Mouse (Mus musculus) urinary bladder, postnatal 14 days (tissue): ENCODE measurements around the gene Aox2.
A peak's percentile ranks its signal among the peaks of the same experiment; 100 is the strongest.

ENCODE experiments used
- DNase-seq: peaks from one replicate; pipeline ENCODE4 v3.0.0; 2021; ENCODE audit warnings: low spot score

The Aox2 gene

DNA sequence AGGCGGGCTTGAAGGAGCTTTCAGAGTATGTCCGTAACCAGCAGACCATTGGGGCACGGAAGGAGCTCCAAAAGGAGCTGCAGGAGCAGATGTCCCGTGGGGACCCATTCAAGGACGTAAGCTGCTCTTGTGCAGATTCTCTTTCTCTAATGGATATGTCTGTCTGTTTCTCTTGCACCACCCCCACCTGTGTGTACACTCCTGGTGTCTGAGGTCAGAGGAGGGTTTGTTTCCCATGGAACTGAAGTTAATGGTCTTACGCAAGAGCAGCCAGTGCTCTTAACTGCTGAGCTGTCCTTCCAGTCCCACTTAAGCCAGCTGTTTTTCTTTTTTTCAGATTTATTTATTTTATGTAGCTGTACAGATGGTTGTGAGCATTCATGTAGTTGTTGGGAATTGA, 123.3 kb downstream of the Aox2 start:
- no peak for DNase-seq

DNA sequence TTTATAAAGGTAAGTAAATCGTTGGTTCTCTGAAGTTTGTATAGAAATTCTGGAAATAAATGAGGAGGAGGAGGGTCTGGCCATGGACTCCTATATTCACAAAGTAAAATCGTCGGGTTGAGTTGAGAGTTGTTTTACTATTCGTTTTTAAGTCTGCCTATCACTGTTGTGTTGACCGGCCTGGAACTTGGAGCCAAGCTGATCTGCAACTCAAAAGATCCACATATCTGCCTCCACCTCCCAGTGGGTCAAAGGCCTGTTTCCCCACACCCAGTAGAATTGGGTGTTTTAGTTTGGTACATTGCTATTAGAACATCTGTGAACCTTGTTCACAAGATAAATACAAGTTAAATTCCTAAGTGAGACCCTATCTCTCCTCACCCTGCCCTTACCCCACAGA, 125.6 kb downstream of the Aox2 start:
- DNase-seq: no peak

DNA sequence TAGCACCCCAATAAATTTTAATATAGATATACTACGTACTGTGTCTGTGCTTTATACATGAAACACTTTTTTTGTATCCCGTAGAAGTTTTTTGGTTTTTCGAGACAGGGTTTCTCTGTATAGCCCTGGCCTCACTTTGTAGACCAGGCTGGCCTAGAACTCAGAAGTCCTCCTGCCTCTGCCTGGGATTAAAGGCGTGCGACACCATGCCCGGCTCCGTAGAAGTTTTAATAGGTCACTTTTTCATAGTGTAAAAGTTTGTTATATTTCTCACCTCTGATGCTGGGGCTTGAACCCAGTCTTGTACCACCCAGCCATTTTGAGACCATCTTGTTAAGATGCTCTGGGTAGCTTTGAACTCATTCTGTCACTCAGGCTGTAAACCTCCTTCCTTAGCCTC, 129.2 kb downstream of the Aox2 start:
- DNase-seq: no peak

DNA sequence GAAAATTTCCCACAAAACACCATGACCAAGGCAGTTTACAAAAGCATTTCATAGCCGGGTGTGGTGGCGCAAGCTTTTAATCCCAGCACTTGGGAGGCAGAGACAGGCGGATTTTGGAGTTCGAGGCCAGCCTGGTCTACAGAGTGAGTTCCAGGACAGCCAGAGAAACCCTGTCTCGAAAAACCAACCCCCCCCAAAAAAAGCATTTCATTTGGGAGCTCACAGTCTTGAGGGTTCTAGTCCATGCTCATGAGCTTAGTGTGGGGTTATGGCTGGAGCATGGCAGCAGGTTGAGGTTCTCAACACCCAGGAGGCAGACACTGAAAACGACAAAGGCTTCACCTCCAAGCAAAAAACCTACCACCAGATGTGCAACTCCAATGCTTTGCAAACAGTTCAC, 130.0 kb downstream of the Aox2 start:
- no peak for DNase-seq

DNA sequence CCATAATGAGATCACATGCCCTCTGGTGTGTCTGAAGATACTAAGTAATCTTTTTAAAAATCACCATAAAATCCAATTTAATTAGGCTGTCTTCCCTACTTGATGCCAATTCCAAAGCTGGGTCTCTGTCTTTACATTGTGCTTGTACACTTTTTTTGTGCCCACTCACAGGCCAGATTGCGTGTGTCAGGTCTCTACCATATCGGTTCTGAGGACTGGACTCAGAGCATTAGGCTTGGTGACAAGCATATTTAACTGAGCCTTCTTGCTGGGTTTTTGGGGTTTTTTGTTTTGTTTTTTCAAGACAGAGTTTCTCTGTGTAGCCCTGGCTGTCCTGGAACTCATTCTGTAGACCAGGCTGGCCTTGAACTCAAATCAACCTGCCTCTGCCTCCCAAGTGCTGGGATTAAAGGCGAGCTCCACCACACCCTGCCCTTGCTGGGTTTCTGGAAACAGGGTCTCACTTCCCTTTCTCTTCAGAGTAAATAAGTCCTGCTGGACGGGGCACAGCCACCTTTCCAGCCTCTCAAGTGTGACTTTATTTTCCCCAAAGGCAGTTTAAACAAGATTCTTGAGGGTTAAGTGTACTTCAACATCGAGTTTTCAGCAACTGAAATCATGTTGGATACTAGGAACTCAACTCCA, 131.5 kb downstream of the Aox2 start:
- no peak for DNase-seq

DNA sequence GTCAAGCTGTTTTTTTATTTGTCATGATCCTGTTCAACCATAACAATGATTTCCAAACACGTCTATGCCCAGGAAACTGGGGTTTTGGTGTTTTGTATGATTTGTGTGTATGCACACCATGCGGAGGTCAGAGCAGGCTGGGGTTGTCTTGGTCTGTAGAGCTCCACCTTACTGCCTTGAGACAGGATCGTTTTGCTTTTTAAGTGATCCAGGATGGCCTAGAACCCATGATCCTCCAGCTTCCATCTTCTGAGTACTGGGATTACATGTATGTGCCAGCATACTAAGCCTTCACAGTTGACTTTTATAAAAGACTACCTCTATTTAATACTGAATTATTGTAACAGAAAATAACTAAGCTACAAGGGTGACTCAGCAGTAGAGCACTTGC, 132.1 kb downstream of the Aox2 start:
- no peak for DNase-seq

DNA sequence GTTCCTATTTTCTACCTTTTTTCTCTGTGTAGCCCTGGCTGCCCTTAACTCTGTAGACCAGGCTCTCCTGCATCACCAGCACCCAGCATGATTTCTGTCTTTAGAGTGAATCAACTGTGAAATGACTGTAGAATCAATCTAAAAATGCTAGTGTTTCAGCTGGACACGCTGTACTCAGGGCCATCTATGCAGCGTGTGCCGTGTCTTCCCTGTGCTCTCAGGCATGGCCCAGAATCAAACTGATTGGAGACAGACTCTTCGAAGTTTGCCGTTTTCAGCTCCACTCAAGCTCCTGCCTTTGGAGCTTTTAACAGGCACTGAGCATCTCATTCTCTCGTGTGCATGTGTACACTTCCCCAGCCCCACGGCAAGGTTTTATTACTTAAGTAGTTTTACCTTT, 132.7 kb downstream of the Aox2 start:
- no peak for DNase-seq

DNA sequence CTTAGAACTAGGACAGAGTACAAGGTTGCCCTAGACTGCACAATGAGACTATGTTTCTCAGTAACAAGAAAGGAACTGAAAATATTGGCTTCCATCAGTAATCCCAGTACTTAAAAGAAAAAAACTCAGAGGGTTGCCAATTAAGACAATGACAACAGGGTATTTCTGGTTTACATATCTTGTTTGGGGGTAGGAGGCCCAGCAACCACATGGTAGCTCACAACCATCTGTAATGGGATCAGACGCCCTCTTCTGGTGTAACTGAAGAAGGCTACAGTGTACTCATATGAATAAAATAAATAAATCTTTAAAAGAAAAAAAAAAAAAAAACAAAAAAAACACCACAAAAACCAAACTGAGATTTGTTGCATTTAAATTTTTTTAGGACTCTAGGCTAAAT, 137.3 kb downstream of the Aox2 start:
- DNase-seq: no peak

DNA sequence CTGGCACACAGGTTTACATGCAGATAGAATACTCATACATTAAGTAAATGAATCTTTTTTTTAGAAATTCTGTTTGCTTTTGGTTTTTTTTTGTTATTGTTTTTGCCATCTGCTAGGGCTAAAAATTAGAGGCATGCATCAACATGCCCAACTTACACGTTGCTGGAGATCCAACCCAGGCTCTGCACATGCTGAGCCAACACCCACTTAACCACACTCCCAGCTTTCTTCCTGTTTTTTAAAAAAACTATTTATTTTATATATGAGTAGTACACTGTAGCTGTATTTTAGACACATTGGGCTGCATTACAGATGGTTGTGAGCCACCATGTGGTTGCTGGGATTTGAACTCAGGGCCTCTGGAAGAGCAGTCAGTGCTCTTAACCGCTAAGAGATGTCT, 137.9 kb downstream of the Aox2 start:
- no peak for DNase-seq

DNA sequence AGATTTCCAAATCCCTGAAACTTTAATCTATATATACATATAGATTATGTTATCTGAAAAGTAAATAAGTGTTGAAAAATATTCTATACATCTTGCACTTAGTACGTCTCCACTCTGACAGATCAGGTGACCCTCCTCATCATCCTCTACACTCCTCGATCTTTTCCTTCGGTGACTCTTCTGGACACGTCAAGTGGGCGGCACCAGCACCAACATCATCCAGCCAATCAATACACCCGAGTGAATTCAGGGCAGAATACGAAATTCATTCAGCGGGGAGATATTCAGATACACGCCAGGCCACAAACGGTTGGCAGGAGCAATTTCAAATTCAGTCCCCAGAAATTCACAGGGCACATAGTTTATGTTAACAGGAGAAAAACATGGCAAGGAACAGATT, 141.9 kb downstream of the Aox2 start:
- no peak for DNase-seq

DNA sequence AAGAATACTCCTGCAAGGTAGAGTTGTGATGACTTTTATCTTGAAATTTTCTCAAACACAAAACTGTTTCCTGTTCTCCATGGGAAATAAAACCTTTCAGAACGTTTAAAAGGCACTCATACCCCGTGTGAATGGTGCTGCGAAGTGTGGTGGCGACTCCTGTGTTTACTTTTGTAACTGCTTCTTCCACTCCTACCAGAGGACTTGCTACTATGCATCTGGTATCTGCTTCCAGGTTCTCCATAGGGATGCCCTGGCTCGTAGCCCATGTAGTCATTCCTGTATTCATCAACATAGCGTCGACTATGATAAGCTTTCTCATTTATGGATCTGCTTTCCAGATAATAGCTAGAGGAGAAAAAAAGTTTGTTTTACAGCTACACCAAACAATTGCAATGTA, 142.8 kb downstream of the Aox2 start:
- no peak for DNase-seq

DNA sequence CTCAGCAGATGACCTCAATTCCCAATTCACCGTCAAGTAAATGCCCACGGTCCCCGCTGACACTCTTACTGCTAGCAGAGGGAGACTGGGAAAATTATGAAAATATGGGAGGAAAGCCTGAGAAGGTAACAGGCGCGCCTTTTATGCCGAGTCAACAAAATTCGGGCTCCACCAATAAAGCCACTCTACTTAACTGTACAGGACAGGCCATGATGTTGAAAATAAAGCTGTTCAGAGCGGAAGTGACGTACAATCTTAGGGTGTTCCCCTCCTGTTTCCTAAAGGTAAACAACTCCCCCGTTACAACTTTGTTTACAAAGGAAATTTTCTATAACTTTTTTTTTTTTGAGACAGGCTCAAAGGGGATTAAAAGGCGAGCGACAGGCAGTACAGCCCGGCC, 144.8 kb downstream of the Aox2 start:
- peak; percentile 38 for DNase-seq

DNA sequence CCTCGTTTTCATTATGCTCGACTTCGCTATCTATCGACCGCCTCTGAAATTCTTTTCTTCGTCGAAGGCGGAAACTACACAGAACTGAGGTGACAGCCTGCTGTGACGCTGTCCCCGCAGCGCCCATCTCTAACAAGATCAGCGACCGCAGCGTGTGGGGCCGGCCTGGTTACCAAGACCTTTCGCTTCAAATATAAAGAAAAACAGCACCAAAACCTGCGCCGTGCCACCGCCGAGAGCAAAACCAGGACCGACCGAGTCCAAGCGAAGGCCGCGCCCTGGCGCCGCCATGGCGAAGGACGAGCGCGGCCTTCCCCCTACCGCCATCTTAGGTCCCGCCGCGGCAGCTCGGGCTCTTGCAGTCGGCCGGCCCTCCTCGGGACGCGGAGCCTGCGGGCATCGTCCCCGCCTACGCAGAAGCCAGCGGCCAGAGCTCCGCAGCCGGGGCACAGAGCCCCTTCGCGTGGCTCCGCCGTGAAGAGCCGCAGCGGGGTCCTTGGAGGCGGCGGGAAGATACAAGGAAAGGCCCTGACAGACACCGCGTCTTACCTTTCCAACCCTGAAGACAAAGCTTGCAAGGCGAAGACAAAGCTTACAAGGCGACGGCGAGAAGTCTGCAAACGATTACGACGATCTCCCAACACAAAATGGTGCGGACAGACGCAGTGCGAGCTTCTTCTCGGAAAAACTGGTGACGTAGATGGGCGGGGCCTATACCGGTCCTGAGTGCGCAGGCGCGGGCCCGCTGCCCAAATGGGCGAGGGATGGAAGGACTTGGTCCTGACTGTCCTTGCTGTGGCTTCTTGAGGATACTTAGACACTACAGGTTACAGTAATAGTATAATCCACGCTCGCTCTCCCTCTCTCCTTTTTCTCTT, 145.5 kb downstream of the Aox2 start, which contains the start of gene Clk1:
Gene Clk1, minus strand, starts transcription at position 696 of the 878 bp plus-strand sequence.
- DNase-seq: peak; percentile 97

DNA sequence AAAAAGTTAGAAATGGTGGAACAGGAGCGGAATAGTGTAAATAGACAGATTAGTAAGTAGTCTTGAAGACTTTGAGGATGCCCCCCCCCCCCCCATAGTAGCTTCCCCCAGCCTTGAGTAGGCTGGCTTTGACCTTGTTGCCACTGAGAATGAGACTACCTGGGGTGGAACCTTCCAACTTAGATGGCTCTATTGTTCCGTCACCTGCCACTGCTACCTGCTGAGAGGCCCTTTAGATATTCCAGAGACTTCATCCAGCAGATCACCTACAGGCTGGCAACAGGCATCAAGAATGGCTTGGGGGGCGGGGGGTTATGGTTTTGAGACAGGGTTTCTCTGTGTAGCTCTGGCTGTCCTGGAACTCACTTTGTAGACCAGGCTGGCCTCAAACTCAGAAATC, 146.4 kb downstream of the Aox2 start:
- no peak for DNase-seq
